Mouse (Mus musculus): ENCODE measurements around the gene Rps6ka4.

The Rps6ka4 gene

DNA sequence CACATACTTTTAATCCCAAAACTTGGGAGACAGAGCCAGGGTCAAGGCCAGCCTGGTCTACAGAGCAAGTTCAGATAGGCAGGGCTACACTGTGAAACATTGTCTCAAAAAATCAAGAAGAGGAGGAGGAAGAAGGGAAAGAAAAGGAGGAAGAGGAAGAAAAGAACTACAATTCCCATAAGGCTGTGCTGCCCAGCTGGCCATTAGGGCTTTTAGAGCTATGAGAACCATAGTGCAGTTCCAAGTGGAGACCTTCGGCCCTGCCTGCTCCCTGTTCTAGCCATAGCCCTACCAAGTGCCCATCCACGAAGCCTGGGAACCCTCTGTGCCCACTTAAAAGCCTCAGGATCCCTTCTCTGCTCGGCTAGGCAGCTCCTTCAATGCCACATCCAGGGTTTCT, 11.1 kb upstream of the Rps6ka4 start:
- DNase-seq = no peak

DNA sequence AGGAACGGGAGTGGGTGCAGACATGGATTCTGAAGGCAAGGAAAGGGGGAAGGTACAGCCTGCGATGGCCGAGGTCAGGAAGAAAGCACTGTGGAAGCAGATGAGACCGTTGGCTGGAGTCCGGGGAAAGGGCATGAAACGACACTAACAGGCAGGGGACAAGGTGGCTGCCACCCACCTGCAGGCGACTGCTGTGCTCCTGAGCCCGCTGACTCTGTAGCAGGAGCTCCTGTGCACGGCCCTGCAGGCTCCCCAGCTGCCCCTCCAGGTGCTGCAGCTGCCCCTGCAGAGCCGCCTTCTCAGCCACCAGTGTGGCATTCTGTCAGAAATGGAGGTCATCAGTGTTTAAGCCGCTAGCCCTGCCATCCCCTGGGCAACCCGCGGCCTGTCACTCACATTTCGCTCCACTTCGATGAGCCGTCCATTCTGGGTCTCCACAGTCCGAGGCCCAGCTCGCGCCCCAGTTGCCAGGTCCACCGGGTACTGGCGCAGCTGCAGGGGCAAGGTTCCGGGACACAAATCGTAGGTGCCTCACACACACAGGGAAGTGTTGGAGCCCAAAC, 9.2 kb upstream of the Rps6ka4 start:
- DNase-seq = no peak

DNA sequence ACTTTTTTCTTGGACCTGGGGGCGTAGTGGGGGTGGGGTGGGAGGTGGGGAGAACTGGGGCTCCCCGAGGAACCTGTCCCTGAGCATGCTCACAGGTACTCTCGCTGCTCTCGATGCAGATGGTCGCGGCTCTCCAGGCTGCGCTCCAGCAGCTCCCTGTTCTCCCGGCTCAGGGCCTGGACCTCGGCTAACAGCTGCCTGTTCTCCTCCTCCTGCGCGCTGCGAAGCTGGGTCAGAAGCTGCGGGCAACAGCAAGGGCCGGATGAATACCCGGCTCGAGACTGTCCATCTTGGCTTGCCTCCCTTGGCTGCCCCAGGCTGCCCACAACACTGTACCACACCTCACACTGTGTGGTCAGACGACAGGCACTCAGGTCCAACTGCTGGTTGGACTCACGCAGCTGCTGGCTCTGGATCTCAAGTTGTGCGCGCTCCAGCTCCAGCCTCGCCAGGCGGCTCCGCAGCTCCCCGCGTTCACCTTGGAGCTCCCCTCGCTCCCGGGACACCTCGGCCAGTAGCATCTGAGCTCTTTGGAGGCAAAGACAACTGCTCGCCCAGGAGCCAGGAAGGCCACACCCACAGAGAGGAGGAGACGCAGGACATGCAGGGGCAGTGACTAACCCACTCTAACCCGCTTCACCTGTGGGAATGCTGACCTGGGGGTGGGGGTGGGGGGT, 7.5 kb upstream of the Rps6ka4 start:
- DNase-seq = no peak

GRCm38 (mm10) chr19:6846050-6846449, 5.6 kb upstream of the Rps6ka4 start:
- DNase-seq = no peak

DNA sequence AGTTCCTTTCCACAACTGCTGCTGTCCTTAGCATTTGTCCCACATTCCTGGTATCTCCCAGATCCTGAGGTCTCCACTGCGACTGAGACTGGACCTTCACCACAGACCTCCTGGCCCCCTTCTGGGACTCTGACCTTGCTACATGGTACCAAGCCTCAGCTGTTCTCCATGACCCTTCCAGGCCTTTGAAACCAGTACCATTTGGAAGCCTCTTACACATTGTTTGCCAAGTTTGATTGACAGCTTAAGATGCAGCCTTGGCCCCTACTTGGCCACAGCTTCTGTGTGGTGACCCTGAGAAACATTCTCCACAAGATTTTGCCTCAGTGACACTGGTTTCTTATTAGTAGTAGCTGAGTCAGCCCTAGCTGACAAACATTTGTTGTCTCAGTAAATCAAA, 1.9 kb upstream of the Rps6ka4 start:
- no peak for DNase-seq

DNA sequence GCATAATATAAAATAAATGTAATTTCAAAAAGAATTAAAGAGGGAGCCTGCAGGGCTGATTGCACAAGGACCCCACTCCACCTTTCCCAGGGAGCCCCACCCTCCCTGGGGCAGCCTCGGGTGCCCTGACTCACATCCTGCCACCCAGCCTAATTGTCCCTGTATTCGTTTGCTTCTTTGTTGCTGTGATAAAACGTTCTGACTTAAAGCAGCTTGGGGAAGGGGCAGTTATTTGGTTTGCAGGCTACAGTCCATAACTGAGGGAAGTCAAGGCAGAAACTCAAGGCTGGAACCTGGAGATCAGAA, 809 bp upstream of the Rps6ka4 start:
- no peak for DNase-seq

DNA sequence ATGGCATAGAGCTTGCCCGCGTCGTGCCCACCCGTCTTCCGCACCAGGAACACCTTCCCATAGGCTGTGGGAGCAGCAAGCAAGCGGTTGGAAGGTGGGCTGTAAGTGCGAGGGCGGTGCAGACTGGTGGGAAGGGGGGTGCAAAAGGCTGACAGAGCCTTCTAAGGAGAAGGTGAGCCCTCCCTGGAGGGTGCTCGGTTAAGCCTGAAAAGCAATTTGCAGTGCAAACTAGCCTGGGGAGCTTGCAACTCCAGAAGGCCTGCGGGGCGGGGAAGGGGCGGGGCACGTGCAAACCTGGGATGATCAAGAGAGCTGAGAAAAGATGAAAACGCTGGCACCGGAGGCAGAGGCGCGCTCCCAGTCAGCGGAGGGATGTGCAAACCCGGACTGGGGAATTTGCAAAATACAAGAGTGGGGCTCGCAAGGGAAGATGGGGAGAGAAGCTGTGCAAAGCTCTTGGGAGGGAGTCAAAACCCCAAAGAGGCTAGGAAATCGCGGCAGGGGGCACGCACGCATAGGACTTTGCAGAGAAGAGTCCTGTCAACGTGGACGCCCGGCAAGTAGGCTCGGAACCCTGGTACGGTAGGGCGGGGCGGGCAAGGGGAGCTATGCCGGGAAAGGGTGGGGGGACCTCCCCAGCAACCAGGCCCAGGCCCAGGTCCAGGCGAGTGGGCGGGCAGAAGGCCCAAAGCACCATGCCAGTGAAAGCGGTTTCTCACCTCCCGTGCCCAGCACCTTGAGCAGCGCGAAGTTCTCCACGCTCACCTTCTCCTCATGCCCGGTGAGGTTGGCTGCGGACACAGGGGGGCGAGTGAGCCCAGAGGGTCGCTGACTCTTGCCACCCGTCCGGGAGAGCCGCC, 591 bp downstream of the Rps6ka4 start:
- DNase-seq = peak in 1 of 2 experiments; percentile 35

DNA sequence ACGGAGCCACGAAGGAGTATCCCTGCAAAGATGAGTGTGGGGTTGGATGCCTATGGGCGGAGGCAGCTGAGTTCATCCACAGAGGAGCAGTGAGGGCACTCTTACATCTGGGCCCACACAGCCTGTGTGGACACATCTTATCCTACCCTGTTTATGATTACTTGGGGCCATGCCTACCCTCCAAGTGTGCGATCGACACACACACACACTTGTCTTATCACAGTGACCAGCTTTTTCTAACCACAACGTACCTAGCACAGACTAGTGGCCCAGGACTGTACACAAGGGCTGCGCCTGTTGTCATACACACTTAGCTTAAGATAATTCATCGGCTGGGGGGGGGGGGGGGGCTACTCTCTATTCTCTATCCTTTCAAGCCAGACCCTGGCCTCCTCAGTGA, 8.1 kb downstream of the Rps6ka4 start:
- DNase-seq = no peak

GRCm38 (mm10) chr19:6831331-6831730, 9.1 kb downstream of the Rps6ka4 start:
- no peak for DNase-seq

DNA sequence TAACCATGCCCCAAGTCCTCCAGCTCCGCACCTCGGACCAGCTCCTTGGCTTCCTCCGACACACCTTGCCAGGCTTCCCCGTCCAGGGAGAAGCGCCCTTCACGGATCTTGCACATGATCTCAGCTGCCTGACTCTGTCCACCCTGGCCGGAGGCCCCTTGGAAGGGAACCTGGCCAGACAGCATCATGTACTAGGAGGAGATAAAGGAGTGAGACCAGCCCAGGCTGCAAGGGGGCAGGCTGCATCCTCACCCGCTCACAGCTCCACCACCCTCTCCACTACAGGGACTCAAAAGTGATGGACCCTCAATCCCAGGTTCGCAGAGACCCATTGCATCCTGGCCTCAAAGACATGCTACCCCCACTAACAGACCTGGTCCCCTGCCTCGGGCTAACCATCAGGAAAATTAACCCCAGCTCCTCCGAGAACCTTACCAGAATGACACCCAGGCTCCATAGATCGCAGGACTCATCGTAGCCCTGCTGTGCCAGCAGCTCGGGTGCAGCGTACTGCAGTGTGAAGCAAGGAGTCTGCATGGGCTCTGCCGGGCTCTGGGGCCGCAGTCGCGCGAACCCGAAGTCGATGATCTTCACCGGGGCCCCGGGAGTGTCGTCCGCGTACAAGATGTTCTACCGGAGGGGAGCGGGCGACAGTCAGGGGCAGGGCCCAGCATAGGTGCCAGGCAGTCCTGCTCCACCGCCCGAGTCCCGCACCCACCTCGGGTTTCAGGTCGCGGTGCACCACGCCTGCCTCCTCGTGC, 9.7 kb downstream of the Rps6ka4 start:
- DNase-seq = no peak

GRCm38 (mm10) chr19:6829870-6830555, 10.4 kb downstream of the Rps6ka4 start:
- no peak for DNase-seq

- no peak for DNase-seq
These were observed 11.4 kb downstream of the Rps6ka4 start for GRCm38 (mm10) chr19:6829069-6829468.

- no peak for DNase-seq
These were observed 13.8 kb downstream of the Rps6ka4 start for GRCm38 (mm10) chr19:6826601-6827000.

GRCm38 (mm10) chr19:6825384-6825783, 15.1 kb downstream of the Rps6ka4 start:
- no peak for DNase-seq

DNA sequence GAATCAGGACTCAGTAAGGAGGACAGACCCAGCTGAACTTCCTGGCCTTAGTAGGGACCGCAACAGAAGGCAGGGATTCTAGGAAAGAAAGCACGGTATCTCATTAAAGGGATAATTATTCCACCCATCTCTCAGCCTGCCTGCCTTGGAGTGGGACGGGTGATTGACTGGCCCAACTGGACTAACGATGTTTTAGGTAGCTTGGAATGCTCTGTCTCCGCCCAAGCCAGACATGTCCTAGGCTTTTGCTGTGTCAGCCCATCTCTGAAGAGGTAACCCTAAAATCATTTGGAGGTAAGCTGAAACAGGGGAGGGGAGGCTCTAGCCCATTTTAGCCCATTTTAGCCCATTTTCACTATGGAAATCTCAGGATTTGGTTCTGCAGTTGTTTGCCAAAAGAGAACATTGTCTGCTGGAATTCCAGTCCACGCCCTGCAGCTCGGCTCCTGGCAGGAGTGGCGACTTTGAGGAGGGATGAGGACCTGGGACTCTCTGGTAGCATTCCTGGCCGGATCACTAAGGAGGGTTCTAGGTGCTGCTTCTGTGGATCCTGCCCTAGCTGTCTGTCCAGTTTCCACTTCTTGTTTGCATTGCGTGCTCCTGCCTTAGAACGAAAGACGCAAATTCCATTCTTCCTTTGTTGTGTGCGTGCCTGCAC, 19.8 kb downstream of the Rps6ka4 start:
- no peak for DNase-seq

DNA sequence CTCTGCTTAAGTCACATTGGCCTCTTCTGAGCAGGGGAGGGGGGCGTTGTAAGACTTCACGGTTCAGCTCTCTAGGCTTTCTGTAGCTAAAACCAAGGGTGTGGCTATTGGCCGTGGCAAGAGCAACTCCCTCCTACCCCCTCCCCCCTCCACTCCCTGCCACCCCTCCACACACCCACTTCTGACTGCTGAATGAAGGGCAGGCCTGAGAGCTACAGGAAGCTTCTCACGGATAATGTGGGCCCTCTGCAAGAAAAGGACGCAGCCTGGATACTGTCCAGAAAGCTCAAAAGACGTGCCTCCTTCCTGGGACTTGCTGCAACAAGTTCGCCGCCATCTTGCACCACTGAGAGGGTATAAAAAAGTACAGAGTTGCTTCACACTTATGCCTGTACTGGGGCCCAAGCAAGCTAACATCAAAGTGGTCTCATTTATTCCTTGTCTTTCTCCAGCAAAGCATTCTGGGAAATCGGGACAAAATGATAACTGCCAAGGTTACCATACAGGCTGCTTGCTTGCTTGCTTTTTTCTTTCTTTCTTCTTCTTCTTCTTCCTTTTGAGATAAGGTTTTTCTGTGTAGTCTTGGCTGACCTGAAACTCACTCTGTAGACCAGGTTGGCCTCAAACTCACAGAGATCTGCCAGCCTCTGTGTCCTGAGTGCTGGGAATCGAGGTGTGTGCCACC, 21.2 kb downstream of the Rps6ka4 start:
- DNase-seq = no peak

DNA sequence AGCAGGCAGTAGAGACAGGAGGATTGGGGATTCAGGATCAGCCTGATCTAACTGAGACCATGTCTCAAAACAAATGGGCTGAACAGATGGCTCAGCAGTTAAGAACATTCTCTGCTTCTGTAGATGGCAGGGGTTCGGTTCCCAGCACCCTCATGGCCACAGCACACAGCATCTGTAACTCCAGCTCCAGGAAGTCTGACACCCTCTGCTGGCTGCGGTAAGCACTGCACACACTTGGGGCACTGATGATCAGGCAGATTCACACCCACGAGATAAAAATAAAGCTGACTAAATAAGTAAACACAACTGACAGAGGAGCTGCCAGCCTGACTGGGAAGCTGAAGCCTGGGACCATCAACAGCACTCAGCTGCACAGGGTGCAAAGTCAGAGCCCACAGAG, 25.5 kb downstream of the Rps6ka4 start:
- no peak for DNase-seq

GRCm38 (mm10) chr19:6814366-6814765, 26.1 kb downstream of the Rps6ka4 start:
- DNase-seq = no peak

Measured in lung, adult 18-20 months (tissue).